Mouse (Mus musculus) ES-Bruce4 (cell line): ENCODE results near the gene Dnmt3b. TPM values are rescaled to one million over a fixed set of nuclear protein-coding genes. Genes with fewer than 3 reads are reported as not detected.
A peak's percentile ranks its signal among the peaks of the same experiment; 100 is the strongest.

Experiments
- H3K27ac ChIP-seq: 2 replicates; pipeline ENCODE4 v1.5.1; 2012; ENCODE audit warnings: low read length, inconsistent platforms; ENCODE audit not compliant: insufficient read depth
- H3K27me3 ChIP-seq: 2 replicates; pipeline ENCODE4 v1.6.1; 2012; ENCODE audit warnings: mild to moderate bottlenecking, low read length, inconsistent platforms; ENCODE audit not compliant: control insufficient read depth, poor library complexity, insufficient read depth, severe bottlenecking
- H3K36me3 ChIP-seq: 2 replicates; pipeline ENCODE4 v1.6.1; 2012; ENCODE audit warnings: inconsistent platforms, mild to moderate bottlenecking, low read length, moderate library complexity; ENCODE audit not compliant: control insufficient read depth, poor library complexity, insufficient read depth, severe bottlenecking
- H3K4me1 ChIP-seq: one replicate; pipeline ENCODE4 v1.8.1; 2011; ENCODE audit warnings: low read length; ENCODE audit not compliant: control insufficient read depth, insufficient read depth
- H3K4me3 ChIP-seq: 2 replicates; pipeline ENCODE4 v1.5.1; 2011; ENCODE audit warnings: low read depth, mild to moderate bottlenecking, low read length
- H3K9ac ChIP-seq: 2 replicates; pipeline ENCODE4 v1.6.1; 2012; ENCODE audit warnings: low read depth, mild to moderate bottlenecking, inconsistent platforms; ENCODE audit not compliant: poor library complexity, severe bottlenecking
- H3K9me3 ChIP-seq: replicated peaks from 2 replicates; pipeline ENCODE4 v1.6.1; 2012; ENCODE audit warnings: mild to moderate bottlenecking, low read length, inconsistent platforms; ENCODE audit not compliant: control insufficient read depth, poor library complexity, insufficient read depth, severe bottlenecking
- CTCF ChIP-seq: IDR thresholded peaks from one replicate; pipeline ENCODE4 v1.8.1; 2011; ENCODE audit warnings: low read depth, low read length
- EP300 ChIP-seq: IDR thresholded peaks from 2 replicates; pipeline ENCODE4 v1.6.1; 2011; ENCODE audit warnings: low read depth, low read length; ENCODE audit not compliant: insufficient read depth
- POLR2A ChIP-seq: IDR thresholded peaks from one replicate; pipeline ENCODE4 v1.8.1; 2011; ENCODE audit warnings: low read length; ENCODE audit not compliant: insufficient read depth
- polyA plus RNA-seq: library from polyadenylated mRNA; stranded (reverse); fragments of >200 nt; gene quantifications from 2 replicates; pipeline ENCODE4 v1.2.4, GENCODE M21; 2011; ENCODE audit warnings: low read depth; ENCODE audit not compliant: missing spikeins, insufficient read depth, insufficient read length

The Dnmt3b gene
- polyA plus RNA-seq, 1 experiment: 112 TPM

GRCm38 (mm10) chr2:153612594-153613281 is 36.5 kb upstream of the Dnmt3b start:
- Histone ChIP-seq H3K27me3 (no peaks in the 10 kb centered on the region), H3K27ac (peak overlapping the region; percentile 52), H3K9ac (no peak overlapping the region)

GRCm38 (mm10) chr2:153616893-153617292 is 32.4 kb upstream of the Dnmt3b start:
- Histone ChIP-seq H3K36me3 (no peaks in the 10 kb centered on the region; the same call in none of the 2 replicates), H3K9ac (no peak overlapping the region), H3K27ac (no peak overlapping the region), H3K4me3 (no peak overlapping the region), H3K9me3 (no peaks in the 10 kb centered on the region), H3K27me3 (no peaks in the 10 kb centered on the region), H3K4me1 (peaks cover 6% of the 10 kb centered on the region)
- TF ChIP-seq POLR2A: no peak
- no peak for TF ChIP-seq CTCF
- no peak for TF ChIP-seq EP300

More at GRCm38 (mm10) chr2:153612594-153613281, 36.5 kb upstream of the Dnmt3b start:
- Histone ChIP-seq H3K4me1 (peaks cover 4% of the 10 kb centered on the region), H3K36me3 (no peaks in the 10 kb centered on the region), H3K9me3 (no peaks in the 10 kb centered on the region), H3K4me3 (no peak overlapping the region)
- TF ChIP-seq EP300 (peak; percentile 61; the same call in 1 of the 2 replicates), CTCF (no peak)

GRCm38 (mm10) chr2:153618439-153618838 is 30.8 kb upstream of the Dnmt3b start:
- Histone ChIP-seq H3K36me3 (no peaks in the 10 kb centered on the region; the same call in none of the 2 replicates), H3K27ac (no peak overlapping the region), H3K9ac (no peak overlapping the region), H3K27me3 (no peaks in the 10 kb centered on the region), H3K4me3 (no peak overlapping the region), H3K4me1 (peaks cover 8% of the 10 kb centered on the region), H3K9me3 (no peaks in the 10 kb centered on the region)
- TF ChIP-seq CTCF: no peak
- TF ChIP-seq POLR2A: no peak
- no peak for TF ChIP-seq EP300

- no peaks in the 10 kb centered on the region; the same call in none of the 2 replicates for H3K36me3 ChIP-seq
- no peak for TF ChIP-seq CTCF
- TF ChIP-seq EP300: no peak
- no peak for TF ChIP-seq POLR2A
- H3K27ac ChIP-seq: no peak overlapping the region
- H3K27me3 ChIP-seq: no peaks in the 10 kb centered on the region
- H3K4me3 ChIP-seq: no peak overlapping the region
- no peak overlapping the region for H3K9ac ChIP-seq
- H3K4me1 ChIP-seq: peaks cover 8% of the 10 kb centered on the region
- no peaks in the 10 kb centered on the region for H3K9me3 ChIP-seq
Measured at GRCm38 (mm10) chr2:153618889-153619288, 30.4 kb upstream of the Dnmt3b start.

- H3K4me1 ChIP-seq: peaks cover 8% of the 10 kb centered on the region
- no peaks in the 10 kb centered on the region; the same call in none of the 2 replicates for H3K36me3 ChIP-seq
- no peaks in the 10 kb centered on the region for H3K27me3 ChIP-seq
- no peaks in the 10 kb centered on the region for H3K9me3 ChIP-seq
- H3K9ac ChIP-seq: no peak overlapping the region
- peak overlapping the region; percentile 59 for H3K27ac ChIP-seq
- no peak overlapping the region for H3K4me3 ChIP-seq
- no peak for TF ChIP-seq CTCF
- TF ChIP-seq POLR2A: no peak
- TF ChIP-seq EP300: peak; percentile 87
Measured at GRCm38 (mm10) chr2:153622449-153622848, 26.8 kb upstream of the Dnmt3b start.

- H3K4me3 ChIP-seq: no peak overlapping the region
- no peak overlapping the region for H3K27ac ChIP-seq
- no peaks in the 10 kb centered on the region for H3K27me3 ChIP-seq
- H3K9ac ChIP-seq: no peak overlapping the region; the same call in 1 of the 2 replicates
- no peak for TF ChIP-seq POLR2A
- TF ChIP-seq CTCF: no peak
- no peak for TF ChIP-seq EP300
- no peaks in the 10 kb centered on the region for H3K4me1 ChIP-seq
- no peaks in the 10 kb centered on the region for H3K36me3 ChIP-seq
- no peaks in the 10 kb centered on the region for H3K9me3 ChIP-seq
Measured at GRCm38 (mm10) chr2:153630950-153631349, 18.3 kb upstream of the Dnmt3b start.
